Mouse (Mus musculus): Measurements from ENCODE around the gene Frem1. TPM values are rescaled to one million over a fixed set of nuclear protein-coding genes. Genes with fewer than 3 reads are reported as not detected.

The Frem1 gene
- polyA plus RNA-seq, 1 experiment from 2014 or later = 1.5 TPM

- Histone ChIP-seq H3K9me3 (ENCODE audit: control insufficient read depth) (no peaks in the 10 kb centered on the region), H3K36me3 (ENCODE audit: control insufficient read depth, insufficient read depth) (no peaks in the 10 kb centered on the region), H3K27ac (ENCODE audit: low read depth, low read length) (no peak overlapping the region), H3K9ac (ENCODE audit: low read depth, low read length) (no peak overlapping the region), H3K4me3 (ENCODE audit: low read depth, low read length) (no peak overlapping the region), H3K27me3 (replicated peaks; ENCODE audit: control insufficient read depth, insufficient read depth, low read length) (no peaks in the 10 kb centered on the region), H3K4me2 (replicated peaks; ENCODE audit: low read depth) (no peak overlapping the region), H3K4me1 (replicated peaks; ENCODE audit: control insufficient read depth, insufficient read depth, low read length) (no peaks in the 10 kb centered on the region)
- 63% methylated on average over 6 of the region's 6 CpGs for WGBS
- TF ChIP-seq CTCF (IDR thresholded peaks at IDR 0.05; ENCODE audit: low read depth) = no peak
- ATAC-seq = no peak
Measured at GRCm38 (mm10) chr4:83064191-83064590, 12.1 kb upstream of the Frem1 start.

GRCm38 (mm10) chr4:83061564-83061963, 9.4 kb upstream of the Frem1 start:
- no peak for TF ChIP-seq CTCF (IDR thresholded peaks at IDR 0.05; ENCODE audit: low read depth)
- no peaks in the 10 kb centered on the region for H3K36me3 ChIP-seq (ENCODE audit: control insufficient read depth, insufficient read depth)
- H3K4me2 ChIP-seq (replicated peaks; ENCODE audit: low read depth) = no peak overlapping the region
- H3K27me3 ChIP-seq (replicated peaks; ENCODE audit: control insufficient read depth, insufficient read depth, low read length) = no peaks in the 10 kb centered on the region
- 87% methylated on average over 2 of the region's 2 CpGs for WGBS
- H3K4me3 ChIP-seq (ENCODE audit: low read depth, low read length) = no peak overlapping the region
- no peak overlapping the region for H3K27ac ChIP-seq (ENCODE audit: low read depth, low read length)
- no peak overlapping the region for H3K9ac ChIP-seq (ENCODE audit: low read depth, low read length)
- ATAC-seq = no peak
- H3K4me1 ChIP-seq (replicated peaks; ENCODE audit: control insufficient read depth, insufficient read depth, low read length) = no peaks in the 10 kb centered on the region
- H3K9me3 ChIP-seq (ENCODE audit: control insufficient read depth) = no peaks in the 10 kb centered on the region

- Histone ChIP-seq H3K9ac (ENCODE audit: low read depth, low read length) (no peak overlapping the region), H3K4me3 (ENCODE audit: low read depth, low read length) (no peak overlapping the region), H3K27me3 (replicated peaks; ENCODE audit: control insufficient read depth, insufficient read depth, low read length) (no peaks in the 10 kb centered on the region), H3K27ac (ENCODE audit: low read depth, low read length) (no peak overlapping the region), H3K36me3 (ENCODE audit: control insufficient read depth, insufficient read depth) (no peaks in the 10 kb centered on the region), H3K4me1 (replicated peaks; ENCODE audit: control insufficient read depth, insufficient read depth, low read length) (no peaks in the 10 kb centered on the region), H3K9me3 (ENCODE audit: control insufficient read depth) (no peaks in the 10 kb centered on the region), H3K4me2 (replicated peaks; ENCODE audit: low read depth) (no peak overlapping the region)
- WGBS = 89% methylated on average over 2 of the region's 2 CpGs
- no peak for TF ChIP-seq CTCF (IDR thresholded peaks at IDR 0.05; ENCODE audit: low read depth)
- no peak for ATAC-seq
Measured at GRCm38 (mm10) chr4:83058617-83059016, 6.5 kb upstream of the Frem1 start.

- H3K27me3 ChIP-seq (replicated peaks; ENCODE audit: control insufficient read depth, insufficient read depth, low read length) = no peaks in the 10 kb centered on the region
- no peak overlapping the region for H3K9ac ChIP-seq (ENCODE audit: low read depth, low read length)
- WGBS = 36% methylated on average over 2 of the region's 2 CpGs
- H3K4me2 ChIP-seq (replicated peaks; ENCODE audit: low read depth) = no peak overlapping the region
- no peaks in the 10 kb centered on the region for H3K9me3 ChIP-seq (ENCODE audit: control insufficient read depth)
- H3K4me3 ChIP-seq (ENCODE audit: low read depth, low read length) = no peak overlapping the region
- H3K36me3 ChIP-seq (ENCODE audit: control insufficient read depth, insufficient read depth) = no peaks in the 10 kb centered on the region
- no peak for TF ChIP-seq CTCF (IDR thresholded peaks at IDR 0.05; ENCODE audit: low read depth)
- H3K4me1 ChIP-seq (replicated peaks; ENCODE audit: control insufficient read depth, insufficient read depth, low read length) = no peaks in the 10 kb centered on the region
- no peak overlapping the region for H3K27ac ChIP-seq (ENCODE audit: low read depth, low read length)
- no peak for ATAC-seq
Measured at GRCm38 (mm10) chr4:83058182-83058581, 6.0 kb upstream of the Frem1 start.

GRCm38 (mm10) chr4:83056496-83056895, 4.4 kb upstream of the Frem1 start:
- Histone ChIP-seq H3K27ac (ENCODE audit: low read depth, low read length) (no peak overlapping the region), H3K4me2 (replicated peaks; ENCODE audit: low read depth) (no peak overlapping the region), H3K9me3 (ENCODE audit: control insufficient read depth) (no peaks in the 10 kb centered on the region), H3K36me3 (ENCODE audit: control insufficient read depth, insufficient read depth) (no peaks in the 10 kb centered on the region), H3K27me3 (replicated peaks; ENCODE audit: control insufficient read depth, insufficient read depth, low read length) (no peaks in the 10 kb centered on the region), H3K9ac (ENCODE audit: low read depth, low read length) (no peak overlapping the region), H3K4me3 (ENCODE audit: low read depth, low read length) (no peak overlapping the region), H3K4me1 (replicated peaks; ENCODE audit: control insufficient read depth, insufficient read depth, low read length) (no peaks in the 10 kb centered on the region)
- 88% methylated on average over 6 of the region's 6 CpGs for WGBS
- ATAC-seq = no peak
- TF ChIP-seq CTCF (IDR thresholded peaks at IDR 0.05; ENCODE audit: low read depth) = no peak

- H3K36me3 ChIP-seq (ENCODE audit: control insufficient read depth, insufficient read depth) = no peaks in the 10 kb centered on the region
- H3K4me1 ChIP-seq (replicated peaks; ENCODE audit: control insufficient read depth, insufficient read depth, low read length) = no peaks in the 10 kb centered on the region
- no peaks in the 10 kb centered on the region for H3K9me3 ChIP-seq (ENCODE audit: control insufficient read depth)
- H3K4me2 ChIP-seq (replicated peaks; ENCODE audit: low read depth) = no peak overlapping the region
- no peak overlapping the region for H3K9ac ChIP-seq (ENCODE audit: low read depth, low read length)
- no peak overlapping the region for H3K4me3 ChIP-seq (ENCODE audit: low read depth, low read length)
- ATAC-seq = no peak
- H3K27me3 ChIP-seq (replicated peaks; ENCODE audit: control insufficient read depth, insufficient read depth, low read length) = no peaks in the 10 kb centered on the region; the same call in 1 of the 2 replicates
- no peak for TF ChIP-seq CTCF (IDR thresholded peaks at IDR 0.05; ENCODE audit: low read depth)
- no peak overlapping the region for H3K27ac ChIP-seq (ENCODE audit: low read depth, low read length)
- 73% methylated on average over 2 of the region's 2 CpGs for WGBS
Measured at GRCm38 (mm10) chr4:83055444-83055843, 3.3 kb upstream of the Frem1 start.

GRCm38 (mm10) chr4:83053206-83053605, 1.1 kb upstream of the Frem1 start:
- H3K27ac ChIP-seq (ENCODE audit: low read depth, low read length) = no peak overlapping the region
- no peak overlapping the region for H3K4me2 ChIP-seq (replicated peaks; ENCODE audit: low read depth)
- H3K9me3 ChIP-seq (ENCODE audit: control insufficient read depth) = no peaks in the 10 kb centered on the region
- no peaks in the 10 kb centered on the region for H3K4me1 ChIP-seq (replicated peaks; ENCODE audit: control insufficient read depth, insufficient read depth, low read length)
- H3K9ac ChIP-seq (ENCODE audit: low read depth, low read length) = no peak overlapping the region
- WGBS = 79% methylated on average over 8 of the region's 8 CpGs
- H3K4me3 ChIP-seq (ENCODE audit: low read depth, low read length) = no peak overlapping the region
- no peak for TF ChIP-seq CTCF (IDR thresholded peaks at IDR 0.05; ENCODE audit: low read depth)
- no peaks in the 10 kb centered on the region; the same call in 1 of the 2 replicates for H3K27me3 ChIP-seq (replicated peaks; ENCODE audit: control insufficient read depth, insufficient read depth, low read length)
- no peaks in the 10 kb centered on the region for H3K36me3 ChIP-seq (ENCODE audit: control insufficient read depth, insufficient read depth)
- no peak for ATAC-seq
